Mouse (Mus musculus) spleen, adult 2 months (tissue): ENCODE results near the gene Gng12.

Experiments used
- CTCF ChIP-seq: fragments of 200-500 bp; IDR thresholded peaks from 2 replicates; pipeline ENCODE4 v1.5.1; 2011; ENCODE audit warnings: mild to moderate bottlenecking, inconsistent platforms; ENCODE audit not compliant: insufficient read depth, insufficient read length, insufficient replicate concordance; ENCODE audit errors: extremely low read depth
- POLR2A ChIP-seq: fragments of 200-500 bp; IDR thresholded peaks from 2 replicates; pipeline ENCODE4 v1.6.1; 2011; ENCODE audit warnings: low read depth, low read length, inconsistent platforms

DNA sequence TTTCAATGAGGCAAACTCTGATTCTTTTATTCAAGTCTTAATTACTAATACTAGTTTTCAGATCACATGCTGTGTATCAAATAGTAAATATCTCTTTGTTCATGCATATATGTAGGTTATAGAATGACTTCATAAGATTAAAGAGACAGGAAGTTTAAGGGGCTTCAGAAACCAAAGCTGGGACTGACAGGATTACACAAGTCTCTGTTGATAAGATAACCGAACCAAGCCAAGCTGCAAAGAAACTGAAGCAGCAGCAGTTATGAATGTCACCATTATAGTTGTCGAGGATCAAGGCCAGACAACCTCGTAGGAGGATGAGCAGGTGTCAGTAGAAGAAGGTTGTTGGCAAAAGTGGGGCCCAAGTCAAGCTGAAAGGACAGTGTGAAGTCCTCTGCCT, 52.7 kb downstream of the Gng12 start:
- TF ChIP-seq CTCF: no peak
- TF ChIP-seq POLR2A: no peak
